Mouse (Mus musculus) adipocyte (in vitro differentiated cells): ENCODE data around the gene Mmab.

ENCODE experiments used
- DNase-seq: peaks from one replicate; pipeline ENCODE4 v3.0.0-alpha.2; 2016; ENCODE audit warnings: low spot score

The Mmab gene

DNA sequence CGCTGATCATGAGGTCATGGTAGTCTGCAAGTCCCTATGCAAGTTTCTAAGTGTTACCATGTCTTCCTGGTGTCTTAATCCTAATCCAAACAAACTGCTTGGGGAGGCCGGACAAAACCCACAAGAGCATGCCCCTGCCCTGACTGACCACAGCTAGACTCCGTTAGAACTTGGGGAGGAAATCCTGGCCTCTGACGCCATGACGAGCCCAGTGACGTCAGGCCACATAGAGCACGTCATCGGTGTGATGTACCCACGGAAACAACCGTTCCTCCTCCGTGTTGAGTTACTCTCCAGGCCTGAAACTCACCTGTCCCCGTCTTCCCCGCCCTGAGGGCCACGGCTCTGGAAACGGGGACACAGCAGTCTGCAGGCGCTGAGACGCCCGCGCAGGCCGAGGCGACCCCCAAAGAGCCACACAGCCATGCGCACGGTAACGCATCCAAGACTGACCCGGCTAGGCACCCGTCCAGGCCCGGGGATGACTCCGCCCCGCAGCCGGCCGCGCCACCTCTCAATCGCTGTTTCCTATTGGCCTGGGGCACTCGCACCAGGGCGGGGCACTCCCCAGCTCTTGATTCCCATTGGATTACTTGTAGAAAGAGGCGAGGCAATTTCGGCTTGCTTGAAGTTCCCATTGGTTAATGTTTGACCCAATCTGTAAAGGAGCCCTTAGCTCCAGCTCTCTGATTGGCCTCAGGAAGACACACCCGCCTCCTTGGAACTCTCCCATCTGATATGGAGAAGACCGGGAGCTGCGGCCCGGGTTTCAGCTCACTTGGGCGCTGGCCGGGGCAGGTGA is at the start of gene Mmab, which contains the start of gene Mvk:
Mmab (minus strand) TSS at position 495 of the 802 bp plus-strand sequence.
Mvk (plus strand) TSS at position 704 of the 802 bp plus-strand sequence.
- DNase-seq: peak; percentile 99

DNA sequence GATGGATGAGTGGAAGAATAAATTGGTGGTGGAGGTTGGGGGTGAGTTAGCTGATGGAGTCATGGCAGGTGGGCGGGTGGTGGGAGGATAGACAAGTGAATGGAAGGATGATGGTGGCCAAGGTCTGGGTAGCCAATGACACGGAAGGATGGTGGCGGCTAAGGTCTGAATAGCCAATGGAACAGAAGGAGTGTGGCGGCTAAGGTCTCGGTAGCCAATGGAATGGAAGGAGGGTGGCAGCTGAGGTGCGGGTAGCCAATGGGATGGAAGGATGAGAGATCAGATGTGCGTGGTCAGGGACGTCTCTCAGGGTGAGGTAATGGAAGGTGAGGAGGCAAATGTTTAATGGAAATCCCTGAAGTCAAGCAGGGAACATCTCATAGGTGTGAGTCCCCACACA is 46.4 kb upstream of the Mmab start:
- DNase-seq: no peak

- DNase-seq: no peak
Measured at GRCm38 (mm10) chr5:114489570-114489969, 45.7 kb upstream of the Mmab start.

GRCm38 (mm10) chr5:114485685-114486084 is 41.8 kb upstream of the Mmab start:
- DNase-seq: no peak

DNA sequence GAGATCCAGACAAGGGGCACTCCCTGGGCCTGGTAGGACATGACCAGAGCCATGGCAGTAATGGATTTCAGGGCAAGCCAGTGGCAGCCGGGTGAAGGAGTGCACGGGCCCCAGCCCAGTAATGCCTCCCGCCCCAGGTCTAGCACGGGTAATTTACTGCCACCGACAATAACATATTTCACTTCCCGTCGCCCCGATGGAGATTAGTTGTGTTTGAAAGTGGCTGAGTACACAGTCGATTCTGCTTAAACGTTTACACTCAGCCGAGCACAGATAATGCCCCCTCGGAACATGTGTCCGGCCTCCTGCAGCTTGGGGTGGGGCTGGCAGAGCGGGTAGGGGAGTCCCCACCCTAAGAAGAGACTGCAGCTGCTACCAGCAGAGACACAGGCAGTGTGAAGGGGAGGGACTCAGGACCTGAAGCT is 38.7 kb upstream of the Mmab start:
- no peak for DNase-seq

GRCm38 (mm10) chr5:114478267-114478666 is 34.4 kb upstream of the Mmab start:
- no peak for DNase-seq

GRCm38 (mm10) chr5:114474741-114475491 is 31.1 kb upstream of the Mmab start:
- no peak for DNase-seq

DNA sequence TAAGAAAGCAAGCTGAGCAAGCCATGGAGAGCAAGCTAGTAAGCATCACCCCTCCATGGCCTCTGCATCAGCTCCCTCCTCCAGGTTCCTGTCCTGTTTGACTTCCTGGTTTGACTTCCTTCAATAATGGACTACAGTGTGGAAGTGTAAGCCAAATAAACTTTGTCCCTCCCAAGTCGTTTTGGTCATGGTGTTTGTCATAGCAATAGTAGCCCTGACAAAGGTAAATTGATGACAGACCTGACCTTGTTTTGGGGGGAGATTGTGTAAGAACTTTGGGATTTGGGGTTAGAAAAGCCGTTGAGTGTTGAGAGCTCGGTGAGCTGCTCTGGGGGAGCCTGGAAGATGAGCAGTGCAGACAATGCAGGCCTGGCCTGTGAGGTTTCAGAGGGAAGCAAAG is 26.5 kb upstream of the Mmab start:
- no peak for DNase-seq

- no peak for DNase-seq
Measured at GRCm38 (mm10) chr5:114468007-114468406, 24.1 kb upstream of the Mmab start.

DNA sequence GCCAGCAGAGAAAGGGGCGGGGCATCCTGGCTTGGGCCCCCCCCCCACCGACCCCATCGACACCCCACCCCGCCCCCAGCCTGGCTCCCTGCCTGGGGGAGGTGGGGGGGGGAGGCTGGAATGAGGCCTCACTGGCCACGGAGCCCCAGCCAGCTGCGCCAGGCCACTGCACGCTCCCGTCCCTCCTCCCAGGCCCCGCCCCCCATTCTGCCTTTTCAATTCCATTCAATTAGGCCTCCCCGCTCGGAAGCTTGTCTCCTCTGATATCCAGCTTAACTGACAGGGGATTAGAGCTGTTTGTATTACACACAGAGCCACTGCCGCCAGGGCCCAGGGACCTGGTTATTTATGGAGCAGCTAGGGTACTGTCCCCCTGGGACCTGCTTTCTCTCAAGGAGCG is 23.6 kb upstream of the Mmab start:
- no peak for DNase-seq

DNA sequence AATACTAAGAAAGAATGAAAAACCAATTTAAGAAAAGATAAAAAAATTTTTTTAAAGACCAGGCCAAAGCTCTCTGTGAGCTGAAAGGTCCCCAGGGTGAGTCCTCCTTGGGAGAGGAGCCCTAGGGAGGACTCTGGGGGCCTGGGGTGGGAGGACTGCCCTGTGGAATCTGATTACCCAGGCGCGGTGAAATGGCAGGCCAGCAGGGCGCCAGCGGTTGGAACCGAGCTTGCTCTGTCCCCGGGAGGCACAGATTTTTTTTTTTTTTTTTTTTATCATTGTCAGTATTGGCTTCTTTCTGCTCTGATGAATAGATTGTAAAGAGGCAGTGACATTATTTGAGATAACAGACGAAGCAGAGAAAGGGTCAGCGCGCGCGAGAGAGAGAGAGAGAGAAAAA is 23.2 kb upstream of the Mmab start:
- no peak for DNase-seq

- no peak for DNase-seq
Measured at GRCm38 (mm10) chr5:114465641-114466040, 21.8 kb upstream of the Mmab start.

DNA sequence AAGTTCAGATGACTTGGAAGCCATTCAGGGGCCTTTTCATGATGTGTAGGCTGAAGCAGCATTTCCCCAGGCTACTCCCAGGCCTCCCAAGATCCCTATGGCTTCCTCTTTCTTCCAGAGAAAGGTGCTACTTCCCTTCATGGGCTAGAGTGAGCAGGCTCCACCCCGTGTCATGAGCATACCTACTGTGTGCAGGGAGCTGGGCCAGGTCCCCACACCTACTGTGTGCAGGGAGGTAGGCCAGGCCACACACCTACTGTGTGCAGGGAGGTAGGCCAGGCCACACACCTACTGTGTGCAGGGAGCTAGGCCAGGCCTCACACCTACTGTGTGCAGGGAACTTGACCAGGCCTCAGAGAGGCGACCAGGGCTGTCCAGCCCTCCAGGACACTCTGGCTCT is 20.7 kb upstream of the Mmab start:
- DNase-seq: no peak

GRCm38 (mm10) chr5:114462067-114463040 is 18.5 kb upstream of the Mmab start:
- DNase-seq: no peak

GRCm38 (mm10) chr5:114461238-114461637 is 17.4 kb upstream of the Mmab start:
- peak; percentile 79 for DNase-seq

DNA sequence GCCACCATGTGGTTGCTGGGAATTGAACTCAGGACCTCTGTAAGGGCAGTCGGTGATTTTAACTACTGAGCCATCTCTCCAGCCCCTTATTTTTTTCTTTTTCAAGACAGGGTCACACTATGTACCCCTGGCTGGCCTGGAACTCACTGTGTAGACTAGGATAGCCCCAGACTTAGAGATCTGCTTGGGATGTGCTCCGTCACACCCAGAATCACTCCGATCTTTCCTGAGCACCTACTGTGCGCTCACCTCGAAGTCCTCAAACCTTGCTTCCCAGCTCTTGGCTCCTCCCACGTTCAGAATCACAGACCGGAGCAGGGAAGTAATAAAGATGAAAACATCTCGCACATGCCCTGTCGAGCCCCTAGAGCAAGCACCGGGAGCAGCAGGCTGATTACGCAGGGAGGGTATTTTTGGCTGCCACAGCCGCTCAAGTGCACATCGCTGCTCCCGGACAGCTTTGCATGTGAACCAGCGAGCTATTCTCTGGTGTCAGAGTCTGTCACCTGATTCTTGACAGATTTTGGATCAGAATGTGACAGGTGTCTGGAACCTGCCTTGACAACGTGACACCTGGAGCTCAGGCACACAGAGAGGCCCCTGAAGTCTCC is 13.2 kb upstream of the Mmab start:
- DNase-seq: no peak

DNA sequence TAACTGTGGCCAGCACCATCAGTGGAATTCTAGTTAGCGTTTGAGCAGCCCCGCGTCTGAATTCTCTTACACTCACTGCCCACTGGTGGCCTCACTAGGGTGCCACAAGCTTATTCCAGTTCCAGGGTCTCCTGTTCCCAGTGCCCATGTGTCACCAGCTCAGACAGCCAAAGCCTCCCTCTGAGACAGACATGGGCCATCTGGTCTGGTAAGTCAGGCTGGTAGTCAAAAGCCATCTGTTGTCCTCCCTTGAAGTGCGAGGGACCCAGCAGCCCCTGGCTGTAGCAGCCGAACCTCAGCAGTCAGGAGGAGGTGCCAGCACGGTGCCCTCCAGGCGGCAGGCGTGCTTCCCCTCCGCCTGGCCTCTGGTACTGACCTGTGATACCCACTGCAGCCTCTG is 12.4 kb upstream of the Mmab start:
- no peak for DNase-seq

GRCm38 (mm10) chr5:114449011-114449410 is 5.2 kb upstream of the Mmab start:
- DNase-seq: no peak

DNA sequence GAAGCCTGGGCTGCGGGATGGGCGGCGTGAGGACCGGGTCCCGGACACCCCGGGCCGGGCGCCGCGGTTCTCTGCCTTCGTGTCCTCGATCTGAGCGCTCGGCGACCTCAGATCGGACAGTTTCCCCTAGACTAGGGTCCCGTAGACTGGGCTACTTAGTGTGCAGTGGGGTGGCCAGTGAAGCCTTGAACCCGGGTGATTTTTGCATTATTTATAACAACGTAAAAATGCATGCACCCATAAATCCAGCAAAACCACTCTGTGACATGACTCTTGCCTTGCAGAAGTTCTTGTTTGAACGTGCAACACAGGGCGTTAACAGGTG is 470 bp upstream of the Mmab start:
- DNase-seq: no peak

DNA sequence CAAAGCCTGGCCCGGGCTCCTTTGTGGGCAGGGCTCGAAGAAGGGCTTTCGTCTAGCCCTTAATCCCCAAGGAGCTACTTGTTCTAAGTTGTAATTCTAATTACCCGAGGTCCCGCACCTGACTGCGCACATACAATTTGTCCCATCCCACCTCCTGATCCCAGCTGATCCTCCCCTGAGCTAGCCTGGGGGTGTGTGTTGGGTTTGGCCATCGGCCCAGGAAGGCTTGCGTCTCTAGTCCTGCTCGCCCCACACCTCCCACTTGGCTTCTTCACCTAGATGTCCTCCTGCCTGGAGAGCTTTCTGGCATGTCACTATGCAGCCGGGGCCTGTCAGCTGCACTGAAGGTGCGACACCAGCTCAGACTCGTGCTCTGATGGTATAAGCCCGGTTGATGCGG is 8.3 kb downstream of the Mmab start:
- no peak for DNase-seq

GRCm38 (mm10) chr5:114434359-114434758 is 9.5 kb downstream of the Mmab start:
- no peak for DNase-seq

DNA sequence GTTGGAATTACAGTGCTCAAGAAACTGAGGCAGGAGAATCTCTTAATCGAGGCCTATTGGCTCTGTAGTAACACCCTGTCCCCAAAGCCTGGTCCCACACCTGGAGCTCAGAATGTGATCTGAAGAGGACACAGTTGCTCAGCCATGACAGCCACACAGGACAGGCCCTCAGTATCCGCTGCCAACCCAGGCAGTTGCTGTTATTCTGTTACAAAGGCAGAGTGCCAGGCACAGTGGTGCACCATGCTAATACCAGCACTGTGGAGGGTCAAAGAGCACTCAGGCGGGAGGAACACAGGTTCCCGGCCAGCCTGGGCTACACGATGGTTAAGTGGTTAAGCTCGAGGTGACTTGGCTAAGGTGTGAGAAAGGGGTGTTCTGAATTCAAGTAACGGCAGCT is 14.1 kb downstream of the Mmab start:
- DNase-seq: peak; percentile 21
